21 mouse cellular contexts compared by ENCODE assay signal in the genomic region with DNA sequence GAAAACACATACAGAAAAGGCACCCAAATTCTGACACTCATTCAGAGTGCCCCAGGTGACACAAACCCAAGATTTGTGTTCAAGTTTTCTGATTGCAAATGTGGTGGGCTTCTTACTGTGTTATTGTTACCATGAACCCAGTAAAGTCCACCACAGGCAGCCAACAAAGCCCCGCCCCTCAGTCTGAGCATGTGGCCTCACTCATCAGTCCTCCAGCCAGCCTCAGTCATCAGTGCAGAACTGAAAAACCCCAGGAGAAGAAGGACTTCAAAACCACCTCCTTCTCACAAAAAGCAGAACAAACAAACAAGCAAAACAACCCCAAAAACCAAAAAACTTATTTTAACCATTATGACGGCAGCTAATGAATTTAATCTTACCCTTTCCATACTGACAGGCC. TPM values are rescaled to one million over a fixed set of nuclear protein-coding genes. Genes with fewer than 3 reads are reported as not detected.
DNase-seq lines count a peak whose midpoint lies in the region; TF ChIP-seq lines count a peak whose summit lies in the region.
"Had no signal": no experiment of that assay in that cellular context is flagged by ENCODE, and none has a peak within 500 bp of the region (broad histone marks: within the 10 kb centered on the region; RNA-seq: fewer than 3 reads in every experiment).

No protein-coding gene starts in this region.

- 0 out of 2 replicates have a peak overlapping the region, but pooled peaks have one; percentile 18 for H3K27ac ChIP-seq in layer of hippocampus, adult 2 months
- H3K27ac ChIP-seq in MEL (ENCODE audit: control insufficient read depth, low read depth, low read length): no peak overlapping the region
- no peak overlapping the region for H3K27ac ChIP-seq in hindbrain, embryonic 10.5 days
- H3K27ac ChIP-seq: embryonic facial prominence, embryonic 10.5 days; embryonic facial prominence, embryonic 13.5 days; forebrain, embryonic 12.5 days; forebrain, embryonic 15.5 days; heart, adult 2 months; hindbrain, embryonic 13.5 days had no signal

- TF ChIP-seq RAD21 in MEL (IDR thresholded peaks at IDR 0.05; ENCODE audit: low read depth, low read length): no peak

- H3K27me3 ChIP-seq in C2C12 (ENCODE audit: control insufficient read depth, insufficient read depth, insufficient read length): no peaks in the 10 kb centered on the region
- peaks cover 0 to 5% of the 10 kb centered on the region in 2 experiments; a peak in 3 of 4 replicates for H3K27me3 ChIP-seq in MEL (ENCODE audit: control insufficient read depth in 1 of 2, insufficient read depth in 2 of 2, low read length in 2 of 2)
- H3K27me3 ChIP-seq in hindbrain, embryonic 10.5 days (ENCODE audit: insufficient read depth, poor library complexity, severe bottlenecking): no peaks in the 10 kb centered on the region
- H3K27me3 ChIP-seq: embryonic facial prominence, embryonic 13.5 days; forebrain, embryonic 12.5 days; forebrain, embryonic 15.5 days; hindbrain, embryonic 13.5 days had no signal

- no peak for TF ChIP-seq EP300 in MEL (IDR thresholded peaks at IDR 0.05; ENCODE audit: low read depth in 1 of 2, low read length in 2 of 2)

- H3K4me3 ChIP-seq in layer of hippocampus, adult 2 months: no peak overlapping the region
- H3K4me3 ChIP-seq in C2C12 (ENCODE audit: insufficient read depth, poor library complexity, severe bottlenecking): no peak overlapping the region
- no peak overlapping the region for H3K4me3 ChIP-seq in MEL (ENCODE audit: control insufficient read depth in 1 of 2, insufficient read depth in 1 of 2, low read depth in 2 of 2, low read length in 2 of 2)
- no peak overlapping the region for H3K4me3 ChIP-seq in hindbrain, embryonic 10.5 days
- H3K4me3 ChIP-seq: erythroblast, embryonic 14.5 days; forebrain, embryonic 12.5 days; forebrain, embryonic 15.5 days; heart, adult 2 months; hindbrain, embryonic 13.5 days had no signal

- TF ChIP-seq POLR2A in MEL (IDR thresholded peaks at IDR 0.05; ENCODE audit: control insufficient read depth in 1 of 2, insufficient read depth in 1 of 2, low read depth in 1 of 2, low read length in 2 of 2, poor library complexity in 1 of 2): no peak

- no peaks in the 10 kb centered on the region for H3K9me3 ChIP-seq in MEL (replicated peaks; ENCODE audit: insufficient read depth, low read length)
- 0 out of 2 replicates have a peak, but pooled peaks cover 4% of the 10 kb centered on the region for H3K9me3 ChIP-seq in hindbrain, embryonic 10.5 days
- H3K9me3 ChIP-seq: embryonic facial prominence, embryonic 10.5 days; embryonic facial prominence, embryonic 13.5 days; forebrain, embryonic 12.5 days; forebrain, embryonic 15.5 days; hindbrain, embryonic 13.5 days had no signal

- peaks cover 0 to 3% of the 10 kb centered on the region in 2 experiments; a peak in 1 of 4 replicates for H3K4me1 ChIP-seq in MEL (ENCODE audit: control insufficient read depth in 1 of 2, insufficient read depth in 2 of 2, low read length in 2 of 2)
- H3K4me1 ChIP-seq in hindbrain, embryonic 10.5 days (replicated peaks): peaks cover 14% of the 10 kb centered on the region
- H3K4me1 ChIP-seq: forebrain, embryonic 12.5 days had no signal

- DNase-seq in layer of hippocampus, adult 2 months (ENCODE audit: low spot score in 2 of 2): no peak
- no peak for DNase-seq in layer of hippocampus, postnatal 14 days (ENCODE audit: low spot score in 2 of 2)
- peak; percentile 7 for DNase-seq in MEL (ENCODE audit: low read depth, low spot score)
- DNase-seq in kidney, adult 11 months: no peak
- no peak for DNase-seq in hindbrain, embryonic 10.5 days (ENCODE audit: low spot score)
- DNase-seq: adrenal gland, adult 8-10 months; adrenal gland, postnatal 25 days; cerebellum, adult 11-12 months; cerebellum, adult 8-10 months; cerebellum, postnatal 10 days; cerebellum, postnatal 36 days; gastrocnemius, postnatal 25 days; heart, adult 2 months had no signal

- TF ChIP-seq CTCF in layer of hippocampus, adult 2 months (conservative IDR thresholded peaks at IDR 0.05): no peak
- TF ChIP-seq CTCF in C2C12 (IDR thresholded peaks at IDR 0.05; ENCODE audit: control insufficient read depth, insufficient read depth, insufficient read length) (no peak), MEL (IDR thresholded peaks at IDR 0.05 in 2 of 3, conservative IDR thresholded peaks at IDR 0.05 in 1 of 3; ENCODE audit: control insufficient read depth in 1 of 3, insufficient read depth in 1 of 3, low read depth in 2 of 3, low read length in 3 of 3, poor library complexity in 1 of 3, severe bottlenecking in 1 of 3) (no peak)

- H3ac ChIP-seq in C2C12 (ENCODE audit: control insufficient read depth, insufficient read length, low read depth): no peak overlapping the region

- 88% methylated on average over 2 of the region's 2 CpGs for WGBS in hindbrain, embryonic 10.5 days

- H3K36me3 ChIP-seq in C2C12 (ENCODE audit: control insufficient read depth, insufficient read depth) (no peaks in the 10 kb centered on the region), MEL (ENCODE audit: control insufficient read depth in 1 of 2, insufficient read depth in 2 of 2, low read length in 2 of 2) (peaks cover 0 to 2% of the 10 kb centered on the region in 2 experiments; a peak in 2 of 4 replicates)
- H3K36me3 ChIP-seq in hindbrain, embryonic 10.5 days: peaks cover 9% of the 10 kb centered on the region
- H3K36me3 ChIP-seq: embryonic facial prominence, embryonic 10.5 days; embryonic facial prominence, embryonic 13.5 days; forebrain, embryonic 12.5 days had no signal

- no peaks in the 10 kb centered on the region for H3K79me2 ChIP-seq in C2C12 (ENCODE audit: control insufficient read depth, insufficient read depth)
- no peaks in the 10 kb centered on the region for H3K79me2 ChIP-seq in MEL (ENCODE audit: control insufficient read depth, insufficient read depth, low read length, poor library complexity)

- no peak overlapping the region for H3K9ac ChIP-seq in MEL (ENCODE audit: control insufficient read depth, low read depth, low read length, poor library complexity, severe bottlenecking)
- H3K9ac ChIP-seq: embryonic facial prominence, embryonic 13.5 days; forebrain, embryonic 12.5 days; forebrain, embryonic 15.5 days; hindbrain, embryonic 13.5 days had no signal

- H3K79me3 ChIP-seq in C2C12 (ENCODE audit: low read depth): no peaks in the 10 kb centered on the region

TF ChIP-seq in C2C12, 6 proteins besides CTCF, POLR2A, EP300 and RAD21:
- TF ChIP-seq USF1 (IDR thresholded peaks at IDR 0.05; ENCODE audit: low read depth) (peak; percentile 59), MYOG (IDR thresholded peaks at IDR 0.05; ENCODE audit: control insufficient read depth, extremely low read depth, insufficient read length) (no peak)

TF ChIP-seq in MEL, 35 proteins besides CTCF, POLR2A, EP300 and RAD21:
- TF ChIP-seq USF1 (IDR thresholded peaks at IDR 0.05; ENCODE audit: low read depth, low read length): 0 out of 2 replicates have a peak, but pooled peaks have one; percentile 33
- TF ChIP-seq ZKSCAN1 (IDR thresholded peaks at IDR 0.05; ENCODE audit: low read depth, low read length): no peak

RNA-seq across cellular contexts. Expression of gene Frmd5, which starts 18.5 kb away (rescaled TPM):
- 10 to 100 TPM; 32.6 to 35.4 TPM for total RNA-seq in layer of hippocampus, adult 2 months (2021)
- total RNA-seq in layer of hippocampus, postnatal 14 days (2021): 10 to 100 TPM; 32.8 to 33.8 TPM
- polyA plus RNA-seq in C2C12 (2012; fragmentation: generic; extraction: Trizol): 0.51 TPM
- 0.04 TPM in 1 of 2 replicates, not detected in the other for total RNA-seq in MEL (2012; rRNA removed)
- polyA plus RNA-seq in MEL (2012; ENCODE audit: insufficient read depth in 1 of 2, insufficient read length in 2 of 2, low read depth in 1 of 2, low replicate concordance in 2 of 2, missing spikeins in 1 of 2): under 1 TPM in 1 of 2 experiments, not detected in 1; 0.15 TPM
- polyA plus RNA-seq in hindbrain, embryonic 10.5 days (2016; fragmentation: Nextera tagmentation; extraction: Ambion mirVana): 10.8 and 15.3 TPM in 2 replicates
- total RNA-seq: hematopoietic stem cell, adult 5-6 weeks had no signal
- polyA plus RNA-seq: erythroblast, embryonic 14.5 days had no signal

Comparison
In these comparisons a context has a peak if more than half of its experiments do, and no peak if none do; other contexts are left out.
1. RNA of gene Frmd5, which starts 18.5 kb away (total RNA-seq): 32.6 to 35.4 TPM in layer of hippocampus, adult 2 months and 32.8 to 33.8 TPM in layer of hippocampus, postnatal 14 days; 0.04 TPM in MEL; every median in the first group is over 10 times any median in the second.